Mouse (Mus musculus) lung, adult 2 months (tissue): Measurements from ENCODE around the gene Ankrd49.

Experiments used
- CTCF ChIP-seq: fragments of 200-500 bp; IDR thresholded peaks from 2 replicates; pipeline ENCODE4 v1.5.1; 2011; ENCODE audit warnings: mild to moderate bottlenecking, low read length, control low read depth; ENCODE audit not compliant: insufficient read depth
- POLR2A ChIP-seq: fragments of 200-500 bp; IDR thresholded peaks from 2 replicates; pipeline ENCODE4 v1.6.1; 2011; ENCODE audit warnings: low read depth, mild to moderate bottlenecking, control low read depth, low read length, borderline replicate concordance; ENCODE audit errors: extremely low read depth

DNA sequence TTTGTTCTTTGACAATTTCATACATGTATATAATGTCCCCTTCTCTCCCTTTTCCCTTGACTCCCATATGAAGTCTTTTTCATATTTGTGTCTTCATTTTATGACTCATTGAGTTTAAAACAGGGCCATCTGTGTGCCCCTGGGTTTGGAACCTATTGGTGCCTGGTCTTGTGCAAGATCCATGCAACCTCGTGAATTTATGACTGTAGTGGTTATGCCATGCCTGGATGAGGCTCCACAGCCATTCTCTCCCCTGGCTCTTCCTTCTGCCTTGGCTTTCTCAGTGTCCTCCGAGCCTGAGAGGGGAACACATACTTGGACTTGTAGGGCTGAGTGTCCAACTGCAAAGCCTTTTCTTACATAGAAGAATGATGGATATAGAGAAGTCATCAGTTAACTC is 21.1 kb upstream of the Ankrd49 start:
- TF ChIP-seq CTCF (no peak), POLR2A (no peak)
